Comparison of ENCODE assay signal across 11 mouse cellular contexts in the genomic region with DNA sequence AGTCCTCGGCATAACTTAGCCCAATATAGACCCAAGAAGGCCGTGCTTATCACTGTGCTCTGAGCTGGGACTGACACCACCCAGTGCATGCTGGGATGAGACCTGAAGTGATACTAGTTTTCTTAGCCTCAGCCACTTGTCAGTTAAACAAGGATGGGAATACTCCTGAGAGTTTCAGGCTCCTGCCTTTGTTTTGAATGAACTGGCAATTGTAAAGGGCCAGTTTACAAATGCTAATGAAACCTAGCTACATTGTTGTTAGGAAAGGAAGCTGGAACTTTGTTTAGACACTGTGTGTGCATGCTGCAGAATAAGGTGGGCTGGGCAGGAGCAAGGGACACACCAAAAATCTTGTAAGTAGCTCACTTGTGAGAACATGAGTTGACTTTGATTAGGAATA. TPM values are rescaled to one million over a fixed set of nuclear protein-coding genes. Genes with fewer than 3 reads are reported as not detected.
A peak's percentile ranks its signal among the peaks of the same experiment; 100 is the strongest.
DNase-seq lines count a peak whose midpoint lies in the region; ATAC-seq and TF ChIP-seq lines count a peak whose summit lies in the region.
"Had no signal": no experiment of that assay in that cellular context is flagged by ENCODE, and none has a peak within 500 bp of the region (broad histone marks: within the 10 kb centered on the region; RNA-seq: fewer than 3 reads in every experiment).

No protein-coding gene starts in this region.

- TF ChIP-seq EP300 in MEL (IDR thresholded peaks at IDR 0.05; ENCODE audit: low read depth in 1 of 2, low read length in 2 of 2): no peak

- peak overlapping the region; percentile 64 for H3K27ac ChIP-seq in heart, embryonic 16.5 days (ENCODE audit: low read length)
- peak overlapping the region; percentile 1; the same call in 1 of the 2 replicates for H3K27ac ChIP-seq in MEL (ENCODE audit: control insufficient read depth, low read depth, low read length)
- H3K27ac ChIP-seq in embryonic facial prominence, embryonic 13.5 days: no peak overlapping the region
- no peak overlapping the region for H3K27ac ChIP-seq in midbrain, embryonic 16.5 days (ENCODE audit: low read length)
- H3K27ac ChIP-seq: liver, embryonic 12.5 days had no signal

- peaks cover 4% of the 10 kb centered on the region; the same call in 1 of the 2 replicates for H3K36me3 ChIP-seq in heart, embryonic 16.5 days (ENCODE audit: control insufficient read depth, insufficient read depth)
- H3K36me3 ChIP-seq in MEL (ENCODE audit: control insufficient read depth in 1 of 2, insufficient read depth in 2 of 2, low read length in 2 of 2): peaks cover 0 to 11% of the 10 kb centered on the region in 2 experiments; a peak in 2 of 4 replicates
- peaks cover 6% of the 10 kb centered on the region; the same call in 1 of the 2 replicates for H3K36me3 ChIP-seq in embryonic facial prominence, embryonic 13.5 days
- no peaks in the 10 kb centered on the region for H3K36me3 ChIP-seq in midbrain, embryonic 16.5 days (ENCODE audit: control insufficient read depth, insufficient read depth, low read length)
- H3K36me3 ChIP-seq: embryonic facial prominence, embryonic 15.5 days; liver, embryonic 12.5 days had no signal

- no peak for DNase-seq in heart, postnatal 36 days
- peak; percentile 66 for DNase-seq in MEL (ENCODE audit: low read depth, low spot score)
- no peak for DNase-seq in thymus, postnatal 0 days (ENCODE audit: low spot score)
- DNase-seq in kidney, adult 11 months: no peak
- DNase-seq: adrenal gland, adult 8-10 months; thymus, adult 18-20 months had no signal

- peak overlapping the region; percentile 84; the same call in 1 of the 2 replicates for H3K9ac ChIP-seq in heart, embryonic 16.5 days (ENCODE audit: low read length)
- peak overlapping the region; percentile 71 for H3K9ac ChIP-seq in MEL (ENCODE audit: control insufficient read depth, low read depth, low read length, poor library complexity, severe bottlenecking)
- H3K9ac ChIP-seq in embryonic facial prominence, embryonic 13.5 days: no peak overlapping the region
- no peak overlapping the region for H3K9ac ChIP-seq in midbrain, embryonic 16.5 days (ENCODE audit: low read depth, low read length)
- H3K9ac ChIP-seq: liver, embryonic 12.5 days had no signal

- H3K27me3 ChIP-seq in heart, embryonic 16.5 days (ENCODE audit: control insufficient read depth, insufficient read depth, low read length): peaks cover 7% of the 10 kb centered on the region; the same call in 1 of the 2 replicates
- H3K27me3 ChIP-seq in MEL (ENCODE audit: control insufficient read depth in 1 of 2, insufficient read depth in 2 of 2, low read length in 2 of 2): no peaks in the 10 kb centered on the region
- peaks cover 27% of the 10 kb centered on the region for H3K27me3 ChIP-seq in embryonic facial prominence, embryonic 13.5 days
- peaks cover 1% of the 10 kb centered on the region for H3K27me3 ChIP-seq in midbrain, embryonic 16.5 days (ENCODE audit: control insufficient read depth, insufficient read depth, low read depth, low read length)

- peak overlapping the region; percentile 94 for H3K4me2 ChIP-seq in heart, embryonic 16.5 days (ENCODE audit: low read depth, low read length)
- H3K4me2 ChIP-seq in embryonic facial prominence, embryonic 13.5 days: peak overlapping the region; percentile 85; the same call in 1 of the 2 replicates
- H3K4me2 ChIP-seq in midbrain, embryonic 16.5 days (ENCODE audit: low read length): peak overlapping the region; percentile 84

- peaks cover 50% of the 10 kb centered on the region for H3K4me1 ChIP-seq in heart, embryonic 16.5 days (ENCODE audit: control insufficient read depth, insufficient read depth, low read length)
- peaks cover 5 to 22% of the 10 kb centered on the region in 2 experiments for H3K4me1 ChIP-seq in MEL (ENCODE audit: control insufficient read depth in 1 of 2, insufficient read depth in 2 of 2, low read length in 2 of 2)
- peaks cover 39% of the 10 kb centered on the region for H3K4me1 ChIP-seq in embryonic facial prominence, embryonic 13.5 days
- peaks cover 30% of the 10 kb centered on the region for H3K4me1 ChIP-seq in midbrain, embryonic 16.5 days (ENCODE audit: control insufficient read depth, insufficient read depth, low read length)

- H3K9me3 ChIP-seq in heart, embryonic 16.5 days (replicated peaks; ENCODE audit: control insufficient read depth, low read length): no peaks in the 10 kb centered on the region
- no peaks in the 10 kb centered on the region for H3K9me3 ChIP-seq in MEL (replicated peaks; ENCODE audit: insufficient read depth, low read length)
- no peaks in the 10 kb centered on the region for H3K9me3 ChIP-seq in embryonic facial prominence, embryonic 13.5 days
- no peaks in the 10 kb centered on the region for H3K9me3 ChIP-seq in midbrain, embryonic 16.5 days (replicated peaks; ENCODE audit: control insufficient read depth, low read length, poor library complexity, severe bottlenecking)
- H3K9me3 ChIP-seq: embryonic facial prominence, embryonic 15.5 days; liver, embryonic 12.5 days had no signal

- H3K4me3 ChIP-seq in heart, embryonic 16.5 days (ENCODE audit: low read length): no peak overlapping the region
- peak overlapping the region; percentile 71 to 96; a peak in 2 of 4 replicates for H3K4me3 ChIP-seq in MEL (ENCODE audit: control insufficient read depth in 1 of 2, insufficient read depth in 1 of 2, low read depth in 2 of 2, low read length in 2 of 2)
- no peak overlapping the region for H3K4me3 ChIP-seq in embryonic facial prominence, embryonic 13.5 days
- H3K4me3 ChIP-seq in midbrain, embryonic 16.5 days (ENCODE audit: low read depth, low read length): no peak overlapping the region

- ATAC-seq in heart, embryonic 16.5 days (replicated peaks; ENCODE audit: extremely low read depth, insufficient read depth, low FRiP score): no peak
- ATAC-seq in embryonic facial prominence, embryonic 13.5 days (ENCODE audit: insufficient number of reproducible peaks, insufficient read depth, low FRiP score, low TSS enrichment, low read depth): no peak
- ATAC-seq in midbrain, embryonic 16.5 days: no peak
- ATAC-seq: liver, embryonic 12.5 days had no signal

- intact Hi-C loops in heart, postnatal 36 days (cut with DNase I): no loop called here

- WGBS in heart, embryonic 16.5 days: 26% methylated on average over 2 of the region's 2 CpGs
- WGBS in embryonic facial prominence, embryonic 13.5 days: 36% methylated on average over 2 of the region's 2 CpGs
- 53% methylated on average over 2 of the region's 2 CpGs for WGBS in midbrain, embryonic 16.5 days

- no peak for TF ChIP-seq POLR2A in MEL (IDR thresholded peaks at IDR 0.05; ENCODE audit: control insufficient read depth in 1 of 2, insufficient read depth in 1 of 2, low read depth in 1 of 2, low read length in 2 of 2, poor library complexity in 1 of 2)

- H3K79me2 ChIP-seq in MEL (ENCODE audit: control insufficient read depth, insufficient read depth, low read length, poor library complexity): no peaks in the 10 kb centered on the region; the same call in 1 of the 2 replicates

- no peak for TF ChIP-seq CTCF in MEL (IDR thresholded peaks at IDR 0.05 in 2 of 3, conservative IDR thresholded peaks at IDR 0.05 in 1 of 3; ENCODE audit: control insufficient read depth in 1 of 3, insufficient read depth in 1 of 3, low read depth in 2 of 3, low read length in 3 of 3, poor library complexity in 1 of 3, severe bottlenecking in 1 of 3)

- no peak for TF ChIP-seq RAD21 in MEL (IDR thresholded peaks at IDR 0.05; ENCODE audit: low read depth, low read length)

TF ChIP-seq in MEL, 35 proteins besides CTCF, POLR2A, EP300 and RAD21 (continues in another document):
- TF ChIP-seq RCOR1 (IDR thresholded peaks at IDR 0.05; ENCODE audit: low read depth, low read length) (no peak), MAX (IDR thresholded peaks at IDR 0.05; ENCODE audit: low read length) (0 out of 2 replicates have a peak, but pooled peaks have one; percentile 26), GATA1 (IDR thresholded peaks at IDR 0.05; ENCODE audit: low read depth, low read length) (no peak; the same call in 1 of the 2 replicates), MXI1 (IDR thresholded peaks at IDR 0.05; ENCODE audit: low read depth, low read length) (no peak), ZNF384 (IDR thresholded peaks at IDR 0.05; ENCODE audit: low read depth, low read length) (no peak), POLR2AphosphoS5 (IDR thresholded peaks at IDR 0.05; ENCODE audit: borderline replicate concordance, low read depth, low read length) (no peak)

RNA-seq across cellular contexts. Expression of a gene that starts 5.9 kb away (rescaled TPM):
- 41.1 and 46.4 TPM in 2 replicates for polyA plus RNA-seq in heart, embryonic 16.5 days (2015; fragmentation: Nextera tagmentation; extraction: Ambion mirVana)
- total RNA-seq in heart, postnatal 36 days (2021): 100 to 1,000 TPM; 120 to 128 TPM
- 1.7 and 1.8 TPM in 2 replicates for total RNA-seq in MEL (2012; rRNA removed)
- 1 to 10 TPM in 1 of 2 experiments, not detected in 1; 9.5 TPM for polyA plus RNA-seq in MEL (2012; ENCODE audit: insufficient read depth in 1 of 2, insufficient read length in 2 of 2, low read depth in 1 of 2, low replicate concordance in 2 of 2, missing spikeins in 1 of 2)
- polyA plus RNA-seq in embryonic facial prominence, embryonic 13.5 days (2015; fragmentation: Nextera tagmentation; extraction: Ambion mirVana): 16.1 and 17.0 TPM in 2 replicates
- 17.7 and 20.8 TPM in 2 replicates for polyA plus RNA-seq in midbrain, embryonic 16.5 days (2015; fragmentation: Nextera tagmentation; extraction: Ambion mirVana)
- polyA plus RNA-seq in thymus, postnatal 0 days (2015; fragmentation: Nextera tagmentation; extraction: Ambion mirVana): 1.6 and 1.8 TPM in 2 replicates

RNA-seq across cellular contexts. Expression of a gene that starts 20.8 kb away (rescaled TPM):
- 469 and 480 TPM in 2 replicates for polyA plus RNA-seq in heart, embryonic 16.5 days (2015; fragmentation: Nextera tagmentation; extraction: Ambion mirVana)
- total RNA-seq in heart, postnatal 36 days (2021): 1,000 to 10,000 TPM; 1,347 to 1,420 TPM
- total RNA-seq in MEL (2012; rRNA removed): 4.6 and 7.2 TPM in 2 replicates
- polyA plus RNA-seq in MEL (2012; ENCODE audit: insufficient read depth in 1 of 2, insufficient read length in 2 of 2, low read depth in 1 of 2, low replicate concordance in 2 of 2, missing spikeins in 1 of 2): 1 to 10 TPM in 1 of 2 experiments, not detected in 1; 7.0 TPM
- 9.9 and 13.8 TPM in 2 replicates for polyA plus RNA-seq in embryonic facial prominence, embryonic 13.5 days (2015; fragmentation: Nextera tagmentation; extraction: Ambion mirVana)
- polyA plus RNA-seq in midbrain, embryonic 16.5 days (2015; fragmentation: Nextera tagmentation; extraction: Ambion mirVana): 1.2 and 1.7 TPM in 2 replicates
- polyA plus RNA-seq in thymus, postnatal 0 days (2015; fragmentation: Nextera tagmentation; extraction: Ambion mirVana): 6.0 and 7.4 TPM in 2 replicates

RNA-seq across cellular contexts. Expression of a gene that starts 54.8 kb away (rescaled TPM):
- 72.6 and 85.3 TPM in 2 replicates for polyA plus RNA-seq in heart, embryonic 16.5 days (2015; fragmentation: Nextera tagmentation; extraction: Ambion mirVana)
- 10 to 100 TPM; 35.5 to 39.9 TPM for total RNA-seq in heart, postnatal 36 days (2021)
- total RNA-seq in MEL (2012; rRNA removed): 63.8 and 65.0 TPM in 2 replicates
- polyA plus RNA-seq in MEL (2012; ENCODE audit: insufficient read depth in 1 of 2, insufficient read length in 2 of 2, low read depth in 1 of 2, low replicate concordance in 2 of 2, missing spikeins in 1 of 2): 100 to 1,000 TPM in 1 of 2 experiments, not detected in 1; 145 TPM
- 74.2 and 83.0 TPM in 2 replicates for polyA plus RNA-seq in embryonic facial prominence, embryonic 13.5 days (2015; fragmentation: Nextera tagmentation; extraction: Ambion mirVana)
- 79.7 and 81.3 TPM in 2 replicates for polyA plus RNA-seq in midbrain, embryonic 16.5 days (2015; fragmentation: Nextera tagmentation; extraction: Ambion mirVana)
- polyA plus RNA-seq in thymus, postnatal 0 days (2015; fragmentation: Nextera tagmentation; extraction: Ambion mirVana): 51.4 and 58.5 TPM in 2 replicates

Comparison
In these comparisons a context has a peak if more than half of its experiments do, and no peak if none do; other contexts are left out.
1. H3K27ac ChIP-seq: peak in heart, embryonic 16.5 days (single experiment) and MEL (single experiment); none in embryonic facial prominence, embryonic 13.5 days (single experiment) and midbrain, embryonic 16.5 days (single experiment).
2. H3K4me3 ChIP-seq: peak in MEL (2 of 2); none in heart, embryonic 16.5 days (single experiment), embryonic facial prominence, embryonic 13.5 days (single experiment) and midbrain, embryonic 16.5 days (single experiment).
3. H3K9ac ChIP-seq: peak in heart, embryonic 16.5 days (single experiment) and MEL (single experiment); none in embryonic facial prominence, embryonic 13.5 days (single experiment) and midbrain, embryonic 16.5 days (single experiment).
4. RNA of a gene that starts 20.8 kb away (polyA plus RNA-seq): 469 to 480 TPM in heart, embryonic 16.5 days; 9.9 to 13.8 TPM in embryonic facial prominence, embryonic 13.5 days, 7.0 TPM in MEL, 6.0 to 7.4 TPM in thymus, postnatal 0 days and 1.2 to 1.7 TPM in midbrain, embryonic 16.5 days; every median in the first group is over 10 times any median in the second.
5. Peak in every context shown above with its lines, with median percentiles within 50 percentile points of each other: H3K4me2 ChIP-seq.